Mouse (Mus musculus): ENCODE measurements around the gene Tmed9.

DNA sequence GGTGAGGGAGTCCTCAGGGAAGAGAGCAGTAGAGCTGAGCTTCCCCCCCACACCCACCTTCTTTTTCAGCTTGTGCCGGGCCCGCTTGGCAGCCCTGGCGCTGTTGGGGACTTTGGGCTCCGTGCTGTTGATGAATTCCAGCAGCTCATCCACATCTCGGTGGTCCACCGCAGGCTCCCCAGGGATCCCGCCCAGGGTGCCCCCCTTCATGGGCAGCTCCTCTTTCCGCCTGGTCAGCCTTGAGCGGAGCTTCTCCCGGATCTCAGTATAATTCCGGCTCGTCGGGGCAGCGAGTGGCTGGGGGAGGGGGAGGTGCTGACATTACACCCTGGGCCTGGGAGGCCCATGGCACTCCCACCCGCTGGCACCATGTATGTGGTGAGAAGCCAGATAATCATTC is 24.5 kb upstream of the Tmed9 start:
- no peak for TF ChIP-seq CTCF (IDR thresholded peaks at IDR 0.05; ENCODE audit: low read depth, low read length)
- no peak for TF ChIP-seq POLR2A (IDR thresholded peaks at IDR 0.05; ENCODE audit: borderline replicate concordance, low read depth, low read length)

Measured in bone marrow macrophage, adult 2 months (primary cell).